ENCODE assay signal across 7 mouse cellular contexts in genomic region chr9:62137259-62137658, GRCm38 (mm10). TPM values are rescaled to one million over a fixed set of nuclear protein-coding genes. Genes with fewer than 3 reads are reported as not detected.
A peak's percentile ranks its signal among the peaks of the same experiment; 100 is the strongest.
DNase-seq lines count a peak whose midpoint lies in the region; ATAC-seq and TF ChIP-seq lines count a peak whose summit lies in the region.

No protein-coding gene starts in this region.

- H3K79me2 ChIP-seq in myocyte (ENCODE audit: control insufficient read depth, insufficient read depth) = no peaks in the 10 kb centered on the region

- no peak overlapping the region for H3ac ChIP-seq in myocyte (ENCODE audit: control insufficient read depth, insufficient read length)

- no peak overlapping the region for H3K9ac ChIP-seq in limb, embryonic 12.5 days (replicated peaks)

- WGBS in limb, embryonic 12.5 days = 47% methylated on average over 8 of the region's 8 CpGs
- 51% methylated on average over 8 of the region's 8 CpGs for WGBS in limb, embryonic 10.5 days

- no peak for DNase-seq in limb, embryonic 10.5 days (ENCODE audit: low spot score)
- DNase-seq in gastrocnemius, postnatal 14 days = peak; percentile 43
- peak; percentile 61 to 76 for DNase-seq in left cerebral cortex, adult 9 months (ENCODE audit: low spot score in 2 of 2)

- no peak overlapping the region for H3K4me2 ChIP-seq in limb, embryonic 12.5 days
- H3K4me2 ChIP-seq in myocyte (ENCODE audit: low read depth) = no peak overlapping the region

- peak overlapping the region; percentile 59; the same call in 1 of the 2 replicates for H3K27ac ChIP-seq in limb, embryonic 12.5 days
- H3K27ac ChIP-seq in limb, embryonic 10.5 days = no peak overlapping the region

- peaks cover 22% of the 10 kb centered on the region for H3K4me1 ChIP-seq in limb, embryonic 12.5 days (replicated peaks)
- H3K4me1 ChIP-seq in limb, embryonic 10.5 days = peaks cover 29% of the 10 kb centered on the region

- no peak for TF ChIP-seq POLR2A in myocyte (IDR thresholded peaks at IDR 0.05; ENCODE audit: insufficient read length, low read depth)

- H3K36me3 ChIP-seq in limb, embryonic 12.5 days = no peaks in the 10 kb centered on the region
- H3K36me3 ChIP-seq in limb, embryonic 10.5 days = no peaks in the 10 kb centered on the region
- no peaks in the 10 kb centered on the region for H3K36me3 ChIP-seq in myocyte (ENCODE audit: control insufficient read depth, insufficient read depth)

- peaks cover 9% of the 10 kb centered on the region for H3K27me3 ChIP-seq in limb, embryonic 12.5 days
- no peaks in the 10 kb centered on the region for H3K27me3 ChIP-seq in limb, embryonic 10.5 days (ENCODE audit: low read depth, poor library complexity, severe bottlenecking)
- no peaks in the 10 kb centered on the region for H3K27me3 ChIP-seq in myocyte (ENCODE audit: control insufficient read depth, insufficient read depth, insufficient read length)

- H3K9me3 ChIP-seq in limb, embryonic 12.5 days = no peaks in the 10 kb centered on the region
- H3K9me3 ChIP-seq in limb, embryonic 10.5 days (replicated peaks) = no peaks in the 10 kb centered on the region

- ATAC-seq in limb, embryonic 12.5 days (ENCODE audit: insufficient number of reproducible peaks, insufficient read depth, low FRiP score, low TSS enrichment, low read depth) = no peak
- peak; percentile 74 for ATAC-seq in common myeloid progenitor, adult 5-6 weeks (replicated peaks; ENCODE audit: low read depth, poor library complexity, severe bottlenecking)
- ATAC-seq in inflammation-experienced regulatory T-cells, adult 6 months = no peak

- intact Hi-C loops in gastrocnemius, postnatal 14 days (cut with DNase I; ENCODE audit: low total_unique reads) = no loop called here

- H3K4me3 ChIP-seq in limb, embryonic 12.5 days (replicated peaks) = no peak overlapping the region
- H3K4me3 ChIP-seq in limb, embryonic 10.5 days = no peak overlapping the region
- H3K4me3 ChIP-seq in myocyte = no peak overlapping the region

TF ChIP-seq in myocyte, 11 proteins besides CTCF, POLR2A, EP300 and RAD21:
- TF ChIP-seq CEBPB (IDR thresholded peaks at IDR 0.05; ENCODE audit: insufficient read depth, poor library complexity, severe bottlenecking) = peak; percentile 51
- no peak for TF ChIP-seq MYOD1 (IDR thresholded peaks at IDR 0.05; ENCODE audit: control insufficient read depth in 1 of 3, insufficient read length in 2 of 3, low read depth in 2 of 3)

RNA-seq across cellular contexts. Expression of gene Glce, which starts 14.8 kb away (rescaled TPM):
- polyA plus RNA-seq in limb, embryonic 12.5 days (2016; fragmentation: Nextera tagmentation; extraction: Ambion mirVana) = 27.9 and 32.6 TPM in 2 replicates
- polyA plus RNA-seq in limb, embryonic 10.5 days (2016; fragmentation: Nextera tagmentation; extraction: Ambion mirVana) = 22.9 and 27.5 TPM in 2 replicates
- 11.6 and 12.6 TPM in 2 replicates for total RNA-seq in common myeloid progenitor, adult 5-6 weeks (2017)
- 10 to 100 TPM; 12.8 to 13.2 TPM for total RNA-seq in gastrocnemius, postnatal 14 days (2021)
- 32.0 TPM for polyA plus RNA-seq in myocyte (2012; fragmentation: generic; extraction: Trizol)
- 1 to 10 TPM; 3.4 to 5.0 (median 4.3) TPM for polyA plus RNA-seq in inflammation-experienced regulatory T-cells, adult 6 months (2017; shearing (Covaris generic))
